Mouse (Mus musculus): ENCODE results near the gene Disc1. TPM values are rescaled to one million over a fixed set of nuclear protein-coding genes. Genes with fewer than 3 reads are reported as not detected.

Disc1 gene
- polyA plus RNA-seq, 1 experiment from 2014 or later: 3.8 TPM

GRCm38 (mm10) chr8:125165505-125166446, 111.8 kb downstream of the Disc1 start:
- TF ChIP-seq CTCF (IDR thresholded peaks at IDR 0.05; ENCODE audit: low read depth): peak; percentile 69
- Histone ChIP-seq H3K4me2 (no peak overlapping the region), H3K4me3 (ENCODE audit: low read depth, low read length) (no peak overlapping the region), H3K9ac (no peak overlapping the region), H3K36me3 (ENCODE audit: insufficient read depth) (no peaks in the 10 kb centered on the region), H3K27me3 (ENCODE audit: insufficient read depth, low read length) (no peaks in the 10 kb centered on the region), H3K9me3 (ENCODE audit: low read depth, low read length) (no peaks in the 10 kb centered on the region), H3K4me1 (ENCODE audit: insufficient read depth) (no peaks in the 10 kb centered on the region; the same call in 1 of the 2 replicates), H3K27ac (ENCODE audit: low read depth) (no peak overlapping the region)
- 70% methylated on average over 11 of the region's 11 CpGs for WGBS
- ATAC-seq (ENCODE audit: insufficient read depth): no peak
- DNase-seq: peak; percentile 68

DNA sequence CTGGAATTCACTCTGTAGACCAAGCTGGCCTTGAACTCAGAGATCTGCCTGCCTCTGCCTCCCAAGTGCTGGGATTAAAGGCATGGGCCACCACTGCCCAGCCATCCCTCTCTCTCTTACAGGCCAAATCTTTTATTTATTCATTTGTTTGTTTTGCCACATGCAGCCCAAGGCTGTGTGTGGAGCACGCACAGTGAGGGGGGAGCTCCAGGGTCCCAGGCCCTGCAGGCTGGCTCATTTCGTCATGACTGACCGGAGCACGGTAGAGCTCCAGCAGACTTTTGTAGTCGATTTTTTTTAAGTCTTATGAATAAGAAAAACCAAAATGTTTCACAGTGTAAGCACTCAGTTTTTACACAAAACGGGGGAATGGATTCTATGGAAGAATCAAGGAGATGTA, 112.5 kb downstream of the Disc1 start:
- 65% methylated on average over 6 of the region's 6 CpGs for WGBS
- ATAC-seq (ENCODE audit: insufficient read depth): peak; percentile 33; the same call in 1 of the 2 replicates

DNA sequence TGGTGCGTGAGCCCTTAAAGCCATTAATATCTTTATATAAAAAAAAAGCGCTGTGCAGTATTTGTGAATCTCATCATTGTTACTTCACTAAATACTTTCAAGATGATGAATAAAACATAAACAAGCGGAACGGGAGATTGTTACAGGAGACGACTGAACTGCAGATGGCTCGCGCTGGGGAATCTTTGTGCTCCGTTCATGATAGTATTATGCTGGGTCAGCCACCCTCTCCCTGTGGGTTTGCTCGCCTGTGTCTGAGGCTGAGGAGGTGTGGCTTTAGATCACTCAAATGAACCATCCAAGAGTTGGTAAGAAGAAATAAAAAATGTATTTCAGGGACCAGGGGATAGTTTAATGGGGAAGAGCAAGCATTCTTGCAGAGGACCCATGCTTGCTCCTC, 113.0 kb downstream of the Disc1 start:
- H3K9ac ChIP-seq: no peak overlapping the region
- H3K36me3 ChIP-seq (ENCODE audit: insufficient read depth): no peaks in the 10 kb centered on the region
- no peak for ATAC-seq (ENCODE audit: insufficient read depth)
- no peaks in the 10 kb centered on the region; the same call in 1 of the 2 replicates for H3K4me1 ChIP-seq (ENCODE audit: insufficient read depth)
- no peaks in the 10 kb centered on the region for H3K27me3 ChIP-seq (ENCODE audit: insufficient read depth, low read length)
- no peak overlapping the region for H3K4me2 ChIP-seq
- WGBS: 49% methylated on average over 9 of the region's 9 CpGs
- DNase-seq: peak; percentile 54
- TF ChIP-seq CTCF (IDR thresholded peaks at IDR 0.05; ENCODE audit: low read depth): no peak
- H3K27ac ChIP-seq (ENCODE audit: low read depth): no peak overlapping the region
- no peaks in the 10 kb centered on the region for H3K9me3 ChIP-seq (ENCODE audit: low read depth, low read length)
- no peak overlapping the region for H3K4me3 ChIP-seq (ENCODE audit: low read depth, low read length)

More for the DNA sequence above, 112.5 kb downstream of the Disc1 start:
- H3K9me3 ChIP-seq (ENCODE audit: low read depth, low read length): no peaks in the 10 kb centered on the region
- DNase-seq: no peak
- no peak overlapping the region; the same call in 1 of the 2 replicates for H3K27ac ChIP-seq (ENCODE audit: low read depth)
- no peak overlapping the region for H3K4me3 ChIP-seq (ENCODE audit: low read depth, low read length)
- H3K4me1 ChIP-seq (ENCODE audit: insufficient read depth): no peaks in the 10 kb centered on the region; the same call in 1 of the 2 replicates
- no peaks in the 10 kb centered on the region for H3K27me3 ChIP-seq (ENCODE audit: insufficient read depth, low read length)
- H3K36me3 ChIP-seq (ENCODE audit: insufficient read depth): no peaks in the 10 kb centered on the region
- no peak for TF ChIP-seq CTCF (IDR thresholded peaks at IDR 0.05; ENCODE audit: low read depth)
- H3K4me2 ChIP-seq: no peak overlapping the region
- H3K9ac ChIP-seq: no peak overlapping the region

DNA sequence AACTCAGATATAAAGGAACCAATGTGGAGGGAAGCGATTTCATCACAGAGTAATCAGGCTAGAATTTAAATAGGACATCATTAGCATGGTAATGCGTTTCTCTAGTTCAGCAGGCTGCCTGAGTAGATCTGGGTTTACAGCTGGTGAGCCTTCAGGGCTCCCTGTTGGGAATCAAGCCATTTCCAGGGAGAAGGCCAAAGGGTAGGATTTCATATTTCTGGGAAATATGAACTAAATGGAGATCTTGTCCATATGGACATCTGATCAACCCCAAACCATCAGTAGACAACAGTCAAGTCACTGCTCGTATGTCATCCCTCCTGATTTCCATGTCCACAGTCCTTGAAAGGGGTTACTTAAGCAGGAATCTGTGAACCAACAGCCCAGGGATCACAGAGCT, 115.6 kb downstream of the Disc1 start:
- Histone ChIP-seq H3K9ac (no peak overlapping the region), H3K9me3 (ENCODE audit: low read depth, low read length) (no peaks in the 10 kb centered on the region), H3K36me3 (ENCODE audit: insufficient read depth) (no peaks in the 10 kb centered on the region), H3K27me3 (ENCODE audit: insufficient read depth, low read length) (no peaks in the 10 kb centered on the region), H3K4me2 (no peak overlapping the region), H3K27ac (ENCODE audit: low read depth) (no peak overlapping the region), H3K4me3 (ENCODE audit: low read depth, low read length) (no peak overlapping the region), H3K4me1 (ENCODE audit: insufficient read depth) (peaks cover 7% of the 10 kb centered on the region)
- WGBS: 45% methylated on average over 3 of the region's 3 CpGs
- DNase-seq: peak; percentile 74
- peak; percentile 35; the same call in 1 of the 2 replicates for ATAC-seq (ENCODE audit: insufficient read depth)
- no peak for TF ChIP-seq CTCF (IDR thresholded peaks at IDR 0.05; ENCODE audit: low read depth)

DNA sequence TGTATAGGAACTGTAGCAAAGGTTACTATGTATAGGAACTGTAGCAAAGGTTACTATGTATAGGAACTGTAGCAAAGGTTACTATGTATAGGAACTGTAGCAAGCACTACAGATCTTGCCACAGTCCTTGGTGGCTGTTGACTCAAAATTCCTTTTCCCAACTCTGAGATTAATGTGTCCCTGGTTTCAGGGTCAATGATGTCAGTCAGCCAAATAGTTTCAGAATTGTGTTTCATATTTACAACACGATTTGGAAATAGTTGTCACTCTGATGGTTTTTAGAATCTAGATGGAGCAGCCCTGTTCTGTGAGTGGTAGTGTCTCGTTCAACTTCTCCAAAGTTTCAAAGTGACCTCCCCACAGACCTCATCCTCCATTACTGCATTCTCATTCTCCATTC, 117.5 kb downstream of the Disc1 start:
- ATAC-seq (ENCODE audit: insufficient read depth): no peak
- WGBS: 69% methylated on average over 2 of the region's 2 CpGs

GRCm38 (mm10) chr8:125174237-125174636, 120.2 kb downstream of the Disc1 start:
- ATAC-seq (ENCODE audit: insufficient read depth) (no peak), DNase-seq (peak; percentile 80)
- TF ChIP-seq CTCF (IDR thresholded peaks at IDR 0.05; ENCODE audit: low read depth): no peak
- peaks cover 16% of the 10 kb centered on the region for H3K4me1 ChIP-seq (ENCODE audit: insufficient read depth)
- H3K36me3 ChIP-seq (ENCODE audit: insufficient read depth): no peaks in the 10 kb centered on the region
- 33% methylated on average over 7 of the region's 7 CpGs for WGBS
- H3K27ac ChIP-seq (ENCODE audit: low read depth): peak overlapping the region; percentile 55; the same call in 1 of the 2 replicates
- H3K4me3 ChIP-seq (ENCODE audit: low read depth, low read length): no peak overlapping the region
- no peak overlapping the region for H3K9ac ChIP-seq
- no peak overlapping the region for H3K4me2 ChIP-seq
- H3K27me3 ChIP-seq (ENCODE audit: insufficient read depth, low read length): no peaks in the 10 kb centered on the region
- H3K9me3 ChIP-seq (ENCODE audit: low read depth, low read length): no peaks in the 10 kb centered on the region

More for the DNA sequence above, 117.5 kb downstream of the Disc1 start:
- H3K4me3 ChIP-seq (ENCODE audit: low read depth, low read length): no peak overlapping the region
- DNase-seq: no peak
- no peaks in the 10 kb centered on the region for H3K9me3 ChIP-seq (ENCODE audit: low read depth, low read length)
- no peak overlapping the region for H3K27ac ChIP-seq (ENCODE audit: low read depth)
- H3K4me2 ChIP-seq: no peak overlapping the region
- no peaks in the 10 kb centered on the region for H3K36me3 ChIP-seq (ENCODE audit: insufficient read depth)
- no peak overlapping the region for H3K9ac ChIP-seq
- no peak for TF ChIP-seq CTCF (IDR thresholded peaks at IDR 0.05; ENCODE audit: low read depth)
- peaks cover 12% of the 10 kb centered on the region for H3K4me1 ChIP-seq (ENCODE audit: insufficient read depth)
- no peaks in the 10 kb centered on the region for H3K27me3 ChIP-seq (ENCODE audit: insufficient read depth, low read length)

GRCm38 (mm10) chr8:125174851-125175250, 120.9 kb downstream of the Disc1 start:
- peak overlapping the region; percentile 76; the same call in 1 of the 2 replicates for H3K27ac ChIP-seq (ENCODE audit: low read depth)
- WGBS: 12% methylated on average over 4 of the region's 4 CpGs
- H3K4me2 ChIP-seq: no peak overlapping the region
- peaks cover 18% of the 10 kb centered on the region for H3K4me1 ChIP-seq (ENCODE audit: insufficient read depth)
- H3K4me3 ChIP-seq (ENCODE audit: low read depth, low read length): no peak overlapping the region
- no peaks in the 10 kb centered on the region for H3K27me3 ChIP-seq (ENCODE audit: insufficient read depth, low read length)
- ATAC-seq (ENCODE audit: insufficient read depth): peak; percentile 96
- no peaks in the 10 kb centered on the region for H3K36me3 ChIP-seq (ENCODE audit: insufficient read depth)
- H3K9ac ChIP-seq: no peak overlapping the region
- peak; percentile 94 for DNase-seq
- no peaks in the 10 kb centered on the region for H3K9me3 ChIP-seq (ENCODE audit: low read depth, low read length)
- no peak for TF ChIP-seq CTCF (IDR thresholded peaks at IDR 0.05; ENCODE audit: low read depth)
